Mouse (Mus musculus): ENCODE results near the gene Apbb2. TPM values are rescaled to one million over a fixed set of nuclear protein-coding genes. Genes with fewer than 3 reads are reported as not detected.
A peak's percentile ranks its signal among the peaks of the same experiment; 100 is the strongest.

The Apbb2 gene
- total RNA-seq, 2 experiments from 2014 or later = 48.7 to 59.2 TPM

- peak in 1 of 2 experiments; percentile 18 for DNase-seq
These were observed 280.0 kb downstream of the Apbb2 start for GRCm38 (mm10) chr5:66338583-66338982.

DNA sequence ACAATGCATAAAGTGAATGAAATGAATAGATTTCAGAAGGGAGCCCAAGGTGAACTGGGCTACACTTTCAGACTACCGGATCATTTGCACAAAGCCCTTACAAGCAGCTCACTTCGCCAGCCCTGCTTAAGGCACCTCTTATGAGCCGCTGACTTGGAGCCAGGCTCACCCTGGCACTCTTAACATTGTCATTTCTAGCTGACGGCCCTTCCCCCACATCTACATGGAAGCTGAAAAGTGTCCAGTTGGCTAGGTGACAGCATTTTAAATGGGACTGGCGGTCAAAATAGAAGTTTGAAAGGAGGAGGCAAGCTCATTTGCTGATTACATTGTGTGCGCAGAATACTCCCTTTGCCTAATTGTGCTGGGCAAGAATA lies 280.6 kb downstream of the Apbb2 start:
- peak in 1 of 2 experiments; percentile 40 for DNase-seq

DNA sequence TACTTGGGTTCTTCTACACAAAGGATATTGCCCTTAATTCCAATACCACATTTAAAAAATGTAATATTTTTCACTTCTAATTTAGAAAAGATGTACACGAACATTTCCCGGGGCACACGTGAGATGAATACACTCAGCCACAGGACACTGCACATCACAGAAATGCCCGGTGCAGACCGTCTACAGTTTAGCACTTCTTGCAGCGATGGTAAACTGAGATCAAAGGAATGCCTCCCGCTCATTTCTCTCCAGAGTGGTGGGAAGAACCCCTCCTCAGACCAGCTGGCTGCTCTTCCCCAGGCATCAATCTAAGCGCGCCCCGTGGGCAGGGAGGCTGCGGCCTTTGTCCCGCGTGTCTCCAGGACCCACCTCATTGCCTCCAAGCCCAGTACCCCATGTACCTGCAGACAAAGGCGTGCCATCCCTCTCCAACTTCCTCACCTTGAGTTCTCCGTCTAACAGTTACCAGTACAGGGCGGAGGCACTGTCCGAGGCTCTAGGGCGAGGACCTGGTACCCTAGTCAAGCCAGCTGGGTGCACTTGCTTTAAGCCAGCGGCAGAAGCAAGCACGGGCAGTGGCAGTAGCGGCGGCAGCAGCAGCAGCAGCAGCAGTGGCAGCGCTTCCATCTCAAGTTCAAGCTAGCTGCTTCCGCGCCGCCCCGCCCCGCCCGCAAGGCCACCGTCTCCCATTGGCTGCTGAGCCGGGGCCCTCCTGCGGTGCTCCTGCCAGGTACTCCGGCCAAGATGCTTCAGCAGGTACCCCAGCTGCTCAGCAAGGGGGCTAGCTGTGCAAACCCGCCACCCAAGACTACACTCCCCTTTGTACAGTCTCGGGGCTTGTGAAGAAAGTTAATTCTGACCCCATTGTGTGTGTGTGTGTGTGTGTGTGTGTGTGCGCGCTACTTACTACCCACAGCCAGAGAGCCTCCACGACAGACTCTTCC lies 281.3 kb downstream of the Apbb2 start:
- DNase-seq = peak; percentile 29 to 40

DNA sequence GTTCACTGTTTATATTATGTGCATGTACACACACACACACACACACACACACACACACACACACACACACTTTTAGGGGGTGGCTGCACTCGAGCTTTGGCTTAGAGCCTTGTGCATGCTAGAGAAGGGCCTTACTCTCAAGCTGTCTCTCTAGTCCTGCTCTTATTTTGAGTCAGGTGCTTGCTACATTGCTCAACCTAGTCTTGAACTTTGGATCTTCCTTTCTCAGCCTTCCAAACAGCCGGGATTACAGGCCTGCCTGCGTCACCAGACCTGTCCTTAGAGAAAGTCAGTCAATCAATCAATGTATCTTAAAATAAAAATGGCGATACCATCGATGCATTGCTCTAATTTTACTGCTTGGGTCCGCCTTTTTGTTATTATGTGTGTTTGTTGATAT lies 287.8 kb downstream of the Apbb2 start:
- DNase-seq = no peak

DNA sequence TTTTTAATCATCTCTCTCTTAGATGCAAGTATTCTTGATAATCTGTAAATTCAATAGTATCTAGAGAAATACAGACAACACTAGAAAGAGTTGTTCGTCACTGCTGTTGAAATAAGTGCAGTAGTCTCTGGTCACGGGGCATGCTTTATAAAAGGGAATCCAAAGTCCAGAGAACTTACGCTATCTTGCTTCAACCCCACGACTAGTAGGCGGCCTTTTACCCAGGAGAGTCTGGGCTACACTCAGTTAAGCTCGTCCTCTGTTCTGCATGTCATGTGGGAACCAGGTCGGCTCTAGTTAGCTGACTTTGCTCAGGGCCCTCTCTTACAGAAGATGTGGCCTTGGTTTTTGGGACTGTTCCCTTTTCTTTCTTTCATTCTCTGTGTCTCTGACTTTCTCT lies 289.8 kb downstream of the Apbb2 start:
- no peak for DNase-seq

DNA sequence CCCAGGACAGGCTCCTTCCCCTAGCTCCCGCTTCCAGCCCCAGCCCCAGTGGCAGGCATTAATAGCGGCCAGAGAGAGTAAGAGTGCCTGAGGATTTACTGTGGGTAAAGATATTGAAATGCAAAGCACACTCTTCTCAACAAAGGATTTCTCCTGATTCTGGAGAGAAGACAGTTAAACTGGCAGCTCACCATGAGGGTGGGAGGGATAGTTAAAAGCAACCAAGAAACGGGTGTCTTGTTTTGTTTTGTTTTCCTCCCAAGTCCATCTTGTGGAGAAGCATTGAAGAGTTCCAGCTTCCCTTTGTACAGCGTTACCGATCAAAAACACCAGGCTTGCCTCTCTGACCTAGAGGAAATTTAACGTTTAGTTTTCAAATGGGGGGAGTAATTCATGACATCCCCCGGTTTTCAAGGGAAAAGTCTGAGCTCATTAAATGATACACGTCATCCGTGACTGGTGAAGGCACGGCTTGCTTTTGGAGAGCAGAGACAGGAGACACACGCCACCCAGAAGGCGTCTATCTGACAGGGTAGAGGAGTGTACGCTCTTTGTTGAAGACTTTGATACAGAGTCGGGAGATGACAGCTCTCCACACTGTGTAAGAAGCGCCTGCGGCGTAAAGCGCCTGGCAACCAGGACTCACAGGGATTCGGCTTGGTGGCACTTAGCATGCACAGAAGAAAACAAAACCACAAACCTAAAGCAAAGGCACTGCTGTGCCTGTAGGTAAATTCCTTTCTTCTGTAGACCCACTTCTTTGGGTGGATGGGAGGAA lies 290.4 kb downstream of the Apbb2 start:
- no peak for DNase-seq

DNA sequence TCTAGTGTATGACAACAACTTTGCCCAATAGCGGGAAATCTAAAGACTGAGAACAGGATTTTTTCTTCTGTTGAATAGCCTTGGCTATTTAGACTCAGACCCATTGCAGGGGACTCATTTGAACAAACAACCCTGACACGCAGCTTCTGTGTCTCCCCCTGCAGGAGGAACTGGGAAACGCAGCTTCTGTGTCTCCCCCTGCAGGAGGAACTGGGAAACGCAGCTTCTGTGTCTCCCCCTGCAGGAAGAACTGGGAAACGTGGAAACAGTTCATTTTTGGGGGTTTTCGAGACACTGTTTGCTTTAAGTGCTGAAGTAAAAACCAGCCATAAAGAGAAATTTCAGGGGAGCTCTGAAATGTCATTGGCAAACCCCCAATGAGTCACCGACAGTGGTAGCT lies 292.2 kb downstream of the Apbb2 start:
- no peak for DNase-seq

DNA sequence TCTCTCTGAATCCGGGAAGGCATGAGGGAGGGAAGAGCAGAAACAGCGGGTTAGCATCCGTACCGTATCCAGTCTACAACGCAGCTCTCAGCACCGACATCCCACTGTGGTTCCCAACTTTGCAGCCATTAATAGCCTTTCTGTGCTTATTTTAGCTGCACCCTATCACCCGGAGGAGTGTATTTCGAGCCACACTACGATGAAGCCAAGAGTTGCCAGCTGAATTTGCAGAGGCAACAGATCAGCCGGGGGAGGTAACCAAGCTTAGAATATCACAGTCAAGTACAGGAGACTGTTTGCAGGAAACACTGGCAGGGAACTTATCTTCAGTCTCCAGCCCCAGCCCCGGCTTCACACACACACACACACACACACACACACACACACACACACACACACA lies 295.0 kb downstream of the Apbb2 start:
- peak; percentile 48 to 54 for DNase-seq

GRCm38 (mm10) chr5:66323131-66323530 lies 295.5 kb downstream of the Apbb2 start:
- DNase-seq = no peak

GRCm38 (mm10) chr5:66319827-66320404 lies 298.7 kb downstream of the Apbb2 start:
- DNase-seq = no peak

- DNase-seq = peak in 1 of 2 experiments; percentile 55
These were observed 299.2 kb downstream of the Apbb2 start for GRCm38 (mm10) chr5:66319341-66319740.

- no peak for DNase-seq
These were observed 302.8 kb downstream of the Apbb2 start for GRCm38 (mm10) chr5:66315791-66316190.

DNA sequence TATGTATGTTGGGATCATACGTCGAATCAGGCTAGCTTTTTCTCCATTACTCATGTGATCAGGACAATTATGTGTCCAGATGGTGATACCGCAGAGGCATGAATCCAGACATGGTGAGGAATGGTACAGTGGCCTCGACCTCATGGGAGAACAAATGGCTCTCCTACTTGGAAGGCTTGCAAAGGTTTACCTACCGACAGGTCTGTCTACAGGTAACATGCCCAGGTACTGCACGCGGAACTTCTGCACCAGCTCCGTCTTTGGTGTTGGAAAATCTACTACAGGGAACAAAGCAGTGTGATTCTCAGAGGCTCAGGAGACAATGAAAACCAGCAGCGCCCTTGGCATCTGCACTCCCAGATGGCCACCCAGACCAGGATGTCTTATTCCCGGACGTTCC lies 307.8 kb downstream of the Apbb2 start:
- no peak for DNase-seq

DNA sequence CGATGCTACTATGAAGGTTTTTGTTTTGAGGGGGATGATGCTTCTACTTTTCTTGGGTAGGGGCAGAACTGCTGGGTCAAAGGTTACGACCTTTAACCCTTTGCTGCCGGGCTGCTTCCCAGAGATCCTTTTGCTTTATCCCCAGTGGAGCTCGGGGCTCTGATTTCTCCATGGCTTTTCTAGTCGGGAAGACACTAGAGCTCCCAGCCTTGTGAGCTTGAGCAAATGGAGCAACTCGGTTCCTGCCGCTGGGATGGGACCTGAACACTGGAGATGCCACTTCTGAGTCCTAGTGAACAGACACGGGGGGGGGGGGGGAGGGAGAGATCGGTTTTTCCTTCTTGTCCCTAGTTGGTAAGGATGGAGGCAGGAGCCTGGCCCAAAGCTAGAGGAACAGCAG lies 308.3 kb downstream of the Apbb2 start:
- DNase-seq = no peak

GRCm38 (mm10) chr5:66305511-66305910 lies 313.1 kb downstream of the Apbb2 start:
- DNase-seq = peak in 1 of 2 experiments; percentile 45

- no peak for DNase-seq
These were observed 314.1 kb downstream of the Apbb2 start for GRCm38 (mm10) chr5:66304300-66305067.

DNA sequence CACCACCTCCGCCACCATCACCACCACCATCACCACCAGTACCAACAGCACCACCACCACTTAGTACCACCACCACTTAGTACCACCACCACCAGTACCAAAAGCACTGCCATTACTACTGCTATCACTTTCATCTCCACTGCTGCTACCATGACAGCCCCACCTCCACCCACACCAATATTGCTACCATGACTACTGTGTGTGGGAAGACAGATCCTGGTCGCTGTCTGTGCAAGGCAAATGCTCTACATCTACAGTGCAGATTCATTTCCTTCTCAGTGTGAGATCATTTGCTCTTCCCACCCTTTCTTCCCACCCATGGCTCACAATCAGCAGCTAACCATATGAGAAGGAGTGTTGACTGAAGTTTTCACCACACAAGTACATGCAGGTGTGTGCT lies 315.7 kb downstream of the Apbb2 start:
- DNase-seq = peak; percentile 52 to 56

DNA sequence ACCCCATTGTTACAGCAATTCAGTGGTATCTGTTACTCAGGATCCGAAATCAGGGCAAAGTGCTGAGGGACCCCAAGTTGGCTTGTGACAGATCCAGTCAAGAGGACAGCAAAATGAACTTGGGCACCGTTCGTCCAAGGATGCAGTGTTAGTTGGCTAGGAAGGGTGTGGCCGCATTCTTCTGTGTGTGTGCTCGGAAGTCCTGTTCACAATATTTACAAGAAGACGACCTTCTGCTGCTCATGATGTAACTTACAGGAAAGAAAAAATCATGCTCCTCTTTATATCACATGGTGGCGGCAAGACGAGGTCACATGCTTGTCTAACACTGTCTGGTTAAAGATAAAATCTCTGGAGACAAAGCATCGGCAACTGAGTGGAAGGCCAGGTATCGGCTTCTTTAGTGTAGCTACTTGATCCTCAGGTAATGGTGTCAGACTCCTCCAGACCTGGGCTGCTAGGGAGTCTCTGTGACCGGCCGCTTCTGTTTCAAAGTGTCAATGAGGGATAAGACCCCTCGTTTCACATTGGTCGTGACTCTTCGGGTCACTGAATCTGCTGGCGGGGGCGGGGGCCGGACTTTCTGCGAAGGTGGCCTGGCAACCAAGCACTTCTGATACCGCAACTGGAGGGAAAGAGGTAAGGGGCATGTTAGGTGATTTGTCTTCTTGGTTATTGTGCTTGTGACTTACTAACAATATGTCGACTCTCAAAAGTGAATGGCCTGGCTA lies 316.3 kb downstream of the Apbb2 start:
- DNase-seq = no peak

DNA sequence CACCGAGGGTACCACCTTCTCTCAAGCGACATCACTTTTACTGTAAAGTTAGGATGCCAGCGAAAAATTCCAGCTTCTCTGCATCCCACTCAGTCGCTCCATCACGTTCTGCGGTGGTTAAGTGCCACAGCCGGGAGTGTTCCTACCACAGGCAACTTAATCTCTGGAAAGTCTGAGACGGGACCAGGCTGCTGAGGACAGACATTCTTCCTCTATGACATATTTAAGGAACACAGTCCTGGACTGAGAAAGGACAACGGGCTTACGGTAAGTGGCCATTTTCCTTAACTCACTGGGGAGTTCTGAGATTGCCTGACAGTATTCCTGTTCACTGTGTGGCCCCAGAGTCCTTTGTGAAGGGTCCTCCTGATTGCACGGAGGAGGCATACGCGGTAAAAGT lies 318.0 kb downstream of the Apbb2 start:
- no peak for DNase-seq

- DNase-seq = no peak
These were observed 319.7 kb downstream of the Apbb2 start for GRCm38 (mm10) chr5:66298856-66299255.

- no peak for DNase-seq
These were observed 322.5 kb downstream of the Apbb2 start for GRCm38 (mm10) chr5:66296116-66296515.

DNA sequence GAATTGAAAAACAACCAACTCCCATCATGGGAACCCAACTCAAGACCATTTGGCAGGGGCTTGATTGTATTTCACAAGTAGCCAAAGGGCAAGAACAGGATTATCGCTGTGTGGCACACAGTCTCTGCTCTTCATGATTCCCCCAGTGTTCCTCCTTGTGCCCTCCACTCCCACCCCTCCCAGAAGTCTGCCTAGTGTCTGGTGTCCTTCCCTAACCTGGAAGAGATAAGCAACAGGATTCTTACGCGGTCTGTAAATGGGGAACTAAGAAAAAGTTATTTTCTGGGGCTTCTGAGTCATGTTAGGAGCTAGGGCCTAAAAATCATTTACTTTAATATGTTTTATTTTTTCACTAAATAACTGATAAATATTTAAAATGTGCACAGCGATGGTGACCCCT lies 323.6 kb downstream of the Apbb2 start:
- no peak for DNase-seq
